Mouse (Mus musculus) midbrain, embryonic 10.5 days (tissue): ENCODE data around the gene Nedd9. TPM values are rescaled to one million over a fixed set of nuclear protein-coding genes. Genes with fewer than 3 reads are reported as not detected.

ENCODE experiments used
- DNase-seq: peaks from one replicate; pipeline ENCODE4 v3.0.0-alpha.2; 2017; ENCODE audit warnings: low spot score
- H3K27ac ChIP-seq: fragments of 300-500 bp; sonication (generic); replicated peaks from 2 replicates; pipeline ENCODE4 v1.5.1; 2016; ENCODE audit warnings: mild to moderate bottlenecking
- H3K27me3 ChIP-seq: fragments of 300-500 bp; sonication (generic); 2 replicates; pipeline ENCODE4 v1.6.1; 2016; ENCODE audit warnings: low read depth, mild to moderate bottlenecking; ENCODE audit not compliant: poor library complexity, severe bottlenecking
- H3K36me3 ChIP-seq: fragments of 300-500 bp; sonication (generic); 2 replicates; pipeline ENCODE4 v1.6.1; 2016; ENCODE audit warnings: mild to moderate bottlenecking, moderate library complexity
- H3K4me1 ChIP-seq: fragments of 300-500 bp; sonication (generic); 2 replicates; pipeline ENCODE4 v1.6.1; 2016
- H3K4me3 ChIP-seq: fragments of 300-500 bp; sonication (generic); 2 replicates; pipeline ENCODE4 v1.5.1; 2016; ENCODE audit warnings: mild to moderate bottlenecking, moderate library complexity
- H3K9me3 ChIP-seq: fragments of 300-500 bp; sonication (generic); replicated peaks from 2 replicates; pipeline ENCODE4 v1.6.1; 2016; ENCODE audit warnings: mild to moderate bottlenecking
- WGBS: fragments of 180-500 bp; shearing (Covaris S2); methylation state at CpG from one replicate; pipeline ENCODE4 v1.1.7; 2016; 5-methylcytosine and 5-hydroxymethylcytosine counted together
- polyA plus RNA-seq: library from polyadenylated mRNA; unstranded; fragments of >200 nt; fragmentation: Nextera tagmentation; extraction: Ambion mirVana; gene quantifications from 2 replicates; pipeline ENCODE4 v1.2.1, GENCODE M21; 2016

Nedd9 gene
- polyA plus RNA-seq, 1 experiment from 2014 or later: 18.9 TPM

GRCm38 (mm10) chr13:41416065-41417016 lies 70.8 kb downstream of the Nedd9 start:
- 89% methylated on average over 11 of the region's 11 CpGs for WGBS
- Histone ChIP-seq H3K4me1 (no peaks in the 10 kb centered on the region), H3K27me3 (no peaks in the 10 kb centered on the region), H3K27ac (no peak overlapping the region), H3K4me3 (no peak overlapping the region), H3K9me3 (peaks cover 4% of the 10 kb centered on the region; the same call in 1 of the 2 replicates), H3K36me3 (no peaks in the 10 kb centered on the region)
- no peak for DNase-seq

GRCm38 (mm10) chr13:41410191-41411074 lies 76.7 kb downstream of the Nedd9 start:
- Histone ChIP-seq H3K36me3 (no peaks in the 10 kb centered on the region), H3K4me3 (no peak overlapping the region), H3K4me1 (peaks cover 5% of the 10 kb centered on the region; the same call in 1 of the 2 replicates), H3K27me3 (no peaks in the 10 kb centered on the region), H3K27ac (no peak overlapping the region), H3K9me3 (peaks cover 4% of the 10 kb centered on the region; the same call in 1 of the 2 replicates)
- DNase-seq: no peak
- 86% methylated on average over 13 of the region's 13 CpGs for WGBS

GRCm38 (mm10) chr13:41409291-41409690 lies 77.9 kb downstream of the Nedd9 start:
- Histone ChIP-seq H3K27ac (no peak overlapping the region), H3K4me1 (peaks cover 5% of the 10 kb centered on the region; the same call in 1 of the 2 replicates), H3K4me3 (no peak overlapping the region), H3K9me3 (peaks cover 2% of the 10 kb centered on the region; the same call in 1 of the 2 replicates), H3K36me3 (no peaks in the 10 kb centered on the region), H3K27me3 (no peaks in the 10 kb centered on the region)
- 93% methylated on average over 3 of the region's 3 CpGs for WGBS
- no peak for DNase-seq

GRCm38 (mm10) chr13:41408374-41408952 lies 78.7 kb downstream of the Nedd9 start:
- no peaks in the 10 kb centered on the region for H3K27me3 ChIP-seq
- no peak overlapping the region for H3K4me3 ChIP-seq
- no peak for DNase-seq
- no peaks in the 10 kb centered on the region for H3K36me3 ChIP-seq
- H3K9me3 ChIP-seq: no peaks in the 10 kb centered on the region
- H3K4me1 ChIP-seq: peaks cover 5% of the 10 kb centered on the region; the same call in 1 of the 2 replicates
- WGBS: 90% methylated on average over 10 of the region's 10 CpGs
- peak overlapping the region; percentile 33; the same call in 1 of the 2 replicates for H3K27ac ChIP-seq

- H3K27ac ChIP-seq: no peak overlapping the region
- no peak for DNase-seq
- no peaks in the 10 kb centered on the region for H3K9me3 ChIP-seq
- H3K36me3 ChIP-seq: no peaks in the 10 kb centered on the region
- H3K4me3 ChIP-seq: no peak overlapping the region
- H3K4me1 ChIP-seq: peaks cover 22% of the 10 kb centered on the region
- 95% methylated on average over 5 of the region's 5 CpGs for WGBS
- H3K27me3 ChIP-seq: no peaks in the 10 kb centered on the region
Measured at GRCm38 (mm10) chr13:41405009-41405408, 82.2 kb downstream of the Nedd9 start.

- H3K27ac ChIP-seq: no peak overlapping the region
- no peaks in the 10 kb centered on the region for H3K9me3 ChIP-seq
- no peak for DNase-seq
- no peaks in the 10 kb centered on the region for H3K36me3 ChIP-seq
- 89% methylated on average over 6 of the region's 6 CpGs for WGBS
- H3K27me3 ChIP-seq: no peaks in the 10 kb centered on the region
- H3K4me1 ChIP-seq: peaks cover 22% of the 10 kb centered on the region
- H3K4me3 ChIP-seq: no peak overlapping the region
Measured at GRCm38 (mm10) chr13:41403838-41404237, 83.3 kb downstream of the Nedd9 start.

- WGBS: 65% methylated on average over 6 of the region's 6 CpGs
- Histone ChIP-seq H3K27ac (no peak overlapping the region), H3K36me3 (no peaks in the 10 kb centered on the region), H3K4me1 (peaks cover 18% of the 10 kb centered on the region), H3K4me3 (no peak overlapping the region), H3K9me3 (no peaks in the 10 kb centered on the region), H3K27me3 (no peaks in the 10 kb centered on the region)
- no peak for DNase-seq
Measured at GRCm38 (mm10) chr13:41402441-41403003, 84.6 kb downstream of the Nedd9 start.

- WGBS: 71% methylated on average over 5 of the region's 6 CpGs
- no peak overlapping the region for H3K4me3 ChIP-seq
- H3K9me3 ChIP-seq: no peaks in the 10 kb centered on the region
- DNase-seq: no peak
- no peaks in the 10 kb centered on the region for H3K27me3 ChIP-seq
- H3K27ac ChIP-seq: 0 out of 2 replicates have a peak overlapping the region, but pooled peaks have one; percentile 17
- peaks cover 18% of the 10 kb centered on the region for H3K4me1 ChIP-seq
- no peaks in the 10 kb centered on the region for H3K36me3 ChIP-seq
Measured at GRCm38 (mm10) chr13:41401775-41402174, 85.4 kb downstream of the Nedd9 start.

GRCm38 (mm10) chr13:41400289-41400688 lies 86.9 kb downstream of the Nedd9 start:
- WGBS: 79% methylated on average over 3 of the region's 3 CpGs
- no peak for DNase-seq
- Histone ChIP-seq H3K27ac (no peak overlapping the region), H3K9me3 (no peaks in the 10 kb centered on the region), H3K4me3 (no peak overlapping the region), H3K27me3 (no peaks in the 10 kb centered on the region), H3K4me1 (peaks cover 18% of the 10 kb centered on the region), H3K36me3 (no peaks in the 10 kb centered on the region)

GRCm38 (mm10) chr13:41392191-41392590 lies 95.0 kb downstream of the Nedd9 start:
- 89% methylated on average over 2 of the region's 2 CpGs for WGBS
- no peaks in the 10 kb centered on the region for H3K4me1 ChIP-seq
- no peaks in the 10 kb centered on the region for H3K27me3 ChIP-seq
- no peaks in the 10 kb centered on the region for H3K36me3 ChIP-seq
- no peak overlapping the region for H3K27ac ChIP-seq
- H3K4me3 ChIP-seq: no peak overlapping the region
- no peaks in the 10 kb centered on the region for H3K9me3 ChIP-seq
- DNase-seq: no peak

- Histone ChIP-seq H3K36me3 (no peaks in the 10 kb centered on the region), H3K9me3 (no peaks in the 10 kb centered on the region), H3K4me3 (no peak overlapping the region), H3K4me1 (peaks cover 4% of the 10 kb centered on the region; the same call in 1 of the 2 replicates), H3K27ac (no peak overlapping the region), H3K27me3 (no peaks in the 10 kb centered on the region)
- 93% methylated on average over 2 of the region's 2 CpGs for WGBS
- DNase-seq: no peak
Measured at GRCm38 (mm10) chr13:41390698-41391097, 96.5 kb downstream of the Nedd9 start.

- WGBS: 65% methylated on average over 4 of the region's 4 CpGs
- Histone ChIP-seq H3K4me1 (peaks cover 4% of the 10 kb centered on the region; the same call in 1 of the 2 replicates), H3K9me3 (no peaks in the 10 kb centered on the region), H3K36me3 (no peaks in the 10 kb centered on the region), H3K27me3 (no peaks in the 10 kb centered on the region), H3K4me3 (no peak overlapping the region), H3K27ac (no peak overlapping the region)
- DNase-seq: no peak
Measured at GRCm38 (mm10) chr13:41386581-41386980, 100.6 kb downstream of the Nedd9 start.
